Mouse (Mus musculus) heart, embryonic 10.5 days (tissue): Measurements from ENCODE around the gene Klf3. TPM values are rescaled to one million over a fixed set of nuclear protein-coding genes. Genes with fewer than 3 reads are reported as not detected.

Experiments used
- DNase-seq: peaks from one replicate; pipeline ENCODE4 v3.0.0-alpha.2; 2017; ENCODE audit warnings: low spot score
- H3K27ac ChIP-seq: fragments of 300-500 bp; sonication (generic); 2 replicates; pipeline ENCODE4 v1.5.1; 2016; ENCODE audit warnings: mild to moderate bottlenecking
- H3K27me3 ChIP-seq: fragments of 300-500 bp; sonication (generic); 2 replicates; pipeline ENCODE4 v1.6.1; 2016; ENCODE audit warnings: mild to moderate bottlenecking; ENCODE audit not compliant: poor library complexity, insufficient read depth, severe bottlenecking
- H3K36me3 ChIP-seq: fragments of 300-500 bp; sonication (generic); 2 replicates; pipeline ENCODE4 v1.6.1; 2016; ENCODE audit warnings: mild to moderate bottlenecking, moderate library complexity
- H3K4me1 ChIP-seq: fragments of 300-500 bp; sonication (generic); 2 replicates; pipeline ENCODE4 v1.6.1; 2016; ENCODE audit warnings: mild to moderate bottlenecking
- H3K4me3 ChIP-seq: fragments of 300-500 bp; sonication (generic); 2 replicates; pipeline ENCODE4 v1.5.1; 2016; ENCODE audit warnings: mild to moderate bottlenecking, moderate library complexity
- H3K9me3 ChIP-seq: fragments of 300-500 bp; sonication (generic); 2 replicates; pipeline ENCODE4 v1.6.1; 2016; ENCODE audit warnings: mild to moderate bottlenecking, moderate library complexity
- WGBS: fragments of 180-500 bp; shearing (Covaris S2); methylation state at CpG from one replicate; pipeline ENCODE4 v1.1.7; 2016; 5-methylcytosine and 5-hydroxymethylcytosine counted together
- polyA plus RNA-seq: library from polyadenylated mRNA; unstranded; fragments of >200 nt; fragmentation: Nextera tagmentation; extraction: Ambion mirVana; gene quantifications from 2 replicates; pipeline ENCODE4 v1.2.1, GENCODE M21; 2016

Klf3 gene
- polyA plus RNA-seq, 1 experiment from 2014 or later = 61.8 TPM

GRCm38 (mm10) chr5:64825496-64825895 is 22.3 kb downstream of the Klf3 start:
- 90% methylated on average over 7 of the region's 7 CpGs for WGBS
- Histone ChIP-seq H3K4me1 (no peaks in the 10 kb centered on the region), H3K27ac (no peak overlapping the region)

GRCm38 (mm10) chr5:64827151-64827550 is 24.0 kb downstream of the Klf3 start:
- H3K4me1 ChIP-seq = no peaks in the 10 kb centered on the region
- H3K27ac ChIP-seq = no peak overlapping the region
- 96% methylated on average over 12 of the region's 12 CpGs for WGBS
- no peaks in the 10 kb centered on the region for H3K27me3 ChIP-seq
- peaks cover 88% of the 10 kb centered on the region for H3K36me3 ChIP-seq
- DNase-seq = peak; percentile 54
- no peaks in the 10 kb centered on the region for H3K9me3 ChIP-seq
- no peak overlapping the region for H3K4me3 ChIP-seq

More at GRCm38 (mm10) chr5:64825496-64825895, 22.3 kb downstream of the Klf3 start:
- no peaks in the 10 kb centered on the region for H3K27me3 ChIP-seq
- H3K4me3 ChIP-seq = no peak overlapping the region
- H3K36me3 ChIP-seq = peaks cover 93% of the 10 kb centered on the region
- no peaks in the 10 kb centered on the region for H3K9me3 ChIP-seq
- no peak for DNase-seq

- Histone ChIP-seq H3K9me3 (no peaks in the 10 kb centered on the region), H3K4me3 (no peak overlapping the region), H3K4me1 (no peaks in the 10 kb centered on the region), H3K27ac (no peak overlapping the region), H3K27me3 (no peaks in the 10 kb centered on the region), H3K36me3 (peaks cover 84% of the 10 kb centered on the region)
- peak; percentile 57 for DNase-seq
- WGBS = 88% methylated on average over 9 of the region's 9 CpGs
Measured at GRCm38 (mm10) chr5:64828314-64828713, 25.1 kb downstream of the Klf3 start.

GRCm38 (mm10) chr5:64829606-64830005 is 26.4 kb downstream of the Klf3 start:
- no peak overlapping the region for H3K4me3 ChIP-seq
- no peak overlapping the region for H3K27ac ChIP-seq
- no peaks in the 10 kb centered on the region for H3K9me3 ChIP-seq
- DNase-seq = peak; percentile 64
- H3K4me1 ChIP-seq = no peaks in the 10 kb centered on the region
- H3K27me3 ChIP-seq = no peaks in the 10 kb centered on the region
- WGBS = 94% methylated on average over 10 of the region's 10 CpGs
- H3K36me3 ChIP-seq = peaks cover 76% of the 10 kb centered on the region

- H3K27me3 ChIP-seq = no peaks in the 10 kb centered on the region
- peaks cover 66% of the 10 kb centered on the region for H3K36me3 ChIP-seq
- H3K27ac ChIP-seq = no peak overlapping the region
- H3K4me1 ChIP-seq = no peaks in the 10 kb centered on the region
- no peaks in the 10 kb centered on the region for H3K9me3 ChIP-seq
- H3K4me3 ChIP-seq = no peak overlapping the region
- no peak for DNase-seq
- 88% methylated on average over 3 of the region's 3 CpGs for WGBS
Measured at GRCm38 (mm10) chr5:64830773-64831172, 27.6 kb downstream of the Klf3 start.

- no peaks in the 10 kb centered on the region for H3K27me3 ChIP-seq
- no peak for DNase-seq
- H3K27ac ChIP-seq = no peak overlapping the region
- no peaks in the 10 kb centered on the region for H3K4me1 ChIP-seq
- no peak overlapping the region for H3K4me3 ChIP-seq
- peaks cover 41% of the 10 kb centered on the region for H3K36me3 ChIP-seq
- no peaks in the 10 kb centered on the region for H3K9me3 ChIP-seq
Measured at GRCm38 (mm10) chr5:64833410-64833809, 30.2 kb downstream of the Klf3 start.

GRCm38 (mm10) chr5:64834213-64834612 is 31.0 kb downstream of the Klf3 start:
- Histone ChIP-seq H3K27me3 (no peaks in the 10 kb centered on the region), H3K4me1 (peaks cover 5% of the 10 kb centered on the region), H3K4me3 (no peak overlapping the region), H3K27ac (no peak overlapping the region), H3K36me3 (peaks cover 33% of the 10 kb centered on the region), H3K9me3 (no peaks in the 10 kb centered on the region)
- no peak for DNase-seq
- WGBS = 72% methylated on average over 1 of the region's 1 CpGs

- 86% methylated on average over 4 of the region's 4 CpGs for WGBS
- DNase-seq = no peak
- H3K27ac ChIP-seq = no peak overlapping the region
- peaks cover 23% of the 10 kb centered on the region for H3K36me3 ChIP-seq
- H3K4me3 ChIP-seq = no peak overlapping the region
- H3K9me3 ChIP-seq = no peaks in the 10 kb centered on the region
- peaks cover 16% of the 10 kb centered on the region for H3K4me1 ChIP-seq
- H3K27me3 ChIP-seq = no peaks in the 10 kb centered on the region
Measured at GRCm38 (mm10) chr5:64835295-64835694, 32.1 kb downstream of the Klf3 start.

- no peak for DNase-seq
- peaks cover 21% of the 10 kb centered on the region for H3K4me1 ChIP-seq
- 0 out of 2 replicates have a peak, but pooled peaks cover 4% of the 10 kb centered on the region for H3K9me3 ChIP-seq
- H3K4me3 ChIP-seq = no peak overlapping the region
- H3K27me3 ChIP-seq = no peaks in the 10 kb centered on the region
- H3K36me3 ChIP-seq = no peaks in the 10 kb centered on the region
- H3K27ac ChIP-seq = peak overlapping the region; percentile 69; the same call in 1 of the 2 replicates
- 60% methylated on average over 6 of the region's 6 CpGs for whole genome bisulfite sequencing
Measured at GRCm38 (mm10) chr5:64839016-64839599, 35.9 kb downstream of the Klf3 start.

- Histone ChIP-seq H3K4me1 (peaks cover 21% of the 10 kb centered on the region), H3K27ac (peak overlapping the region; percentile 69; the same call in 1 of the 2 replicates), H3K36me3 (no peaks in the 10 kb centered on the region), H3K27me3 (no peaks in the 10 kb centered on the region), H3K9me3 (0 out of 2 replicates have a peak, but pooled peaks cover 6% of the 10 kb centered on the region), H3K4me3 (no peak overlapping the region)
- 20% methylated on average over 1 of the region's 1 CpGs for WGBS
- no peak for DNase-seq
Measured at GRCm38 (mm10) chr5:64840087-64840486, 36.9 kb downstream of the Klf3 start.

GRCm38 (mm10) chr5:64844622-64845021 is 41.4 kb downstream of the Klf3 start:
- H3K4me3 ChIP-seq = no peak overlapping the region
- H3K9me3 ChIP-seq = 0 out of 2 replicates have a peak, but pooled peaks cover 6% of the 10 kb centered on the region
- WGBS = 77% methylated on average over 3 of the region's 3 CpGs
- no peak overlapping the region for H3K27ac ChIP-seq
- no peak for DNase-seq
- H3K27me3 ChIP-seq = no peaks in the 10 kb centered on the region
- no peaks in the 10 kb centered on the region for H3K36me3 ChIP-seq
- peaks cover 13% of the 10 kb centered on the region for H3K4me1 ChIP-seq

- WGBS = 70% methylated on average over 2 of the region's 2 CpGs
- Histone ChIP-seq H3K36me3 (no peaks in the 10 kb centered on the region), H3K4me1 (no peaks in the 10 kb centered on the region), H3K9me3 (0 out of 2 replicates have a peak, but pooled peaks cover 6% of the 10 kb centered on the region), H3K4me3 (no peak overlapping the region), H3K27me3 (no peaks in the 10 kb centered on the region), H3K27ac (no peak overlapping the region)
- no peak for DNase-seq
Measured at GRCm38 (mm10) chr5:64847305-64847704, 44.1 kb downstream of the Klf3 start.

GRCm38 (mm10) chr5:64849892-64850291 is 46.7 kb downstream of the Klf3 start:
- H3K27me3 ChIP-seq = no peaks in the 10 kb centered on the region
- H3K27ac ChIP-seq = no peak overlapping the region
- 0 out of 2 replicates have a peak, but pooled peaks cover 5% of the 10 kb centered on the region for H3K4me1 ChIP-seq
- no peak for DNase-seq
- 82% methylated on average over 7 of the region's 7 CpGs for WGBS
- H3K36me3 ChIP-seq = no peaks in the 10 kb centered on the region
- H3K4me3 ChIP-seq = no peak overlapping the region
- H3K9me3 ChIP-seq = 0 out of 2 replicates have a peak, but pooled peaks cover 2% of the 10 kb centered on the region
